Mouse (Mus musculus) cerebellum, postnatal 10 days (tissue): Measurements from ENCODE around the gene Gm3259.
"Not testable (repeated sequence)": the region's sequence is repeated elsewhere in the genome, so short reads cannot be mapped to it uniquely, and the experiment has no call there.

ENCODE experiments used
- DNase-seq, 2 experiments: peaks; one replicate each; pipeline ENCODE4 v3.0.0; 2021; ENCODE audit warnings: mixed read lengths in 2 of 2

Gm3259 gene

DNA sequence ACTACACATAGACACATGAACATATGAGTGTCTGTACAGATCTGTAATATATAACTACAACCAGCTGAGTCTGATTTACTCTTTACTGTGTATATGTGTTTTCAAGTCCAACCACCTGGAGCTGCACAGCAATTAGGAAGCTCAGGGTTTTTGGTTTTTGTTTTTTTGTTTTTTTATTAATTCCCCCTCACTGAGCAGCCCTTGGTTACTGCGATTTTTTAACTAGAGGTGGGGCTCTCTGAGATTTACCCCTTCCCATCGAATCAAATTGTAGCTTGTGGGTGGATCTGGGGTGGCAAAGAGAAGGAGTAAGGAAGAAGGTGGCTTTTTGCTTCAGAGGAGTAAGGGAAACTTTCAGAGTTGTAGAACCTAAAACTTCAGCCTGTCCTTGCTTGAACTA, at the start of gene Gm3259:
Gene Gm3259 (plus strand): TSS at position 301 of the 400 bp plus-strand sequence.
- DNase-seq: not testable (repeated sequence)

DNA sequence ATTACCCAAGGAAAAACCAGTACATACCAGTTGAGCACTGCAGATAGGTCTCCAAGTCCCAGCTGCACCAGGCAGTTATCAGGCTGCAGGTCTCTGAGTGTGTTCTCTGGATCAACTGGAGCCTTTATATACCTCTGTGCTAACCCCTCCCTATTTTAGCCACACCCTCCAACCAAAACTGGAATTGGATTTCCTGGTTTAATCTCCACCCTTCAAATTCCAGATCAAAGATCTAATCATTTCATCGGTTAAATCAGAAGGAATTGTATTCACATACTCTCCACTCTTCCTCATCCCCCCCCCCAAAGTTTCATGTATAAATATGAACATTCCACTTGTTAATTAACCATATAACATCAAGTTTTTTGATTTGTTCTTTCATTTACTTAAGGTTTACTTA, 33.0 kb upstream of the Gm3259 start, which contains the start of gene Gm10424:
Gene Gm10424 (minus strand): TSS at position 101 of the 400 bp plus-strand sequence.
- DNase-seq: not testable (repeated sequence)
